Mouse (Mus musculus) embryonic facial prominence, embryonic 14.5 days (tissue): ENCODE measurements around the gene Cd24a. TPM values are rescaled to one million over a fixed set of nuclear protein-coding genes. Genes with fewer than 3 reads are reported as not detected.

Experiments used
- ATAC-seq: fragments of 200-750 bp; cut with Nextera tagmentation; 2 replicates; pipeline ENCODE4 v1.8.0; 2017; ENCODE audit warnings: low read depth, moderate number of reproducible peaks, moderate TSS enrichment
- DNase-seq: peaks from one replicate; pipeline ENCODE4 v3.0.0-alpha.2; 2015; ENCODE audit warnings: low spot score
- H3K27ac ChIP-seq: fragments of 300-500 bp; sonication (generic); replicated peaks from 2 replicates; pipeline ENCODE4 v1.5.1; 2014; ENCODE audit warnings: low read depth, mild to moderate bottlenecking, low read length, moderate library complexity
- H3K27me3 ChIP-seq: fragments of 300-500 bp; sonication (generic); replicated peaks from 2 replicates; pipeline ENCODE4 v1.6.1; 2014; ENCODE audit warnings: low read length; ENCODE audit not compliant: control insufficient read depth, insufficient read depth
- H3K36me3 ChIP-seq: fragments of 300-500 bp; sonication (generic); 2 replicates; pipeline ENCODE4 v1.6.1; 2014; ENCODE audit warnings: low read length, mixed read lengths; ENCODE audit not compliant: control insufficient read depth, insufficient read depth
- H3K4me1 ChIP-seq: fragments of 300-500 bp; sonication (generic); 2 replicates; pipeline ENCODE4 v1.6.1; 2014; ENCODE audit warnings: antibody characterized with exemption, low read length; ENCODE audit not compliant: control insufficient read depth, insufficient read depth
- H3K4me2 ChIP-seq: fragments of 300-500 bp; sonication (generic); 2 replicates; pipeline ENCODE4 v1.6.1; 2014; ENCODE audit warnings: low read depth, mild to moderate bottlenecking, low read length, moderate library complexity, mixed read lengths
- H3K4me3 ChIP-seq: fragments of 300-500 bp; sonication (generic); 2 replicates; pipeline ENCODE4 v1.5.1; 2014; ENCODE audit warnings: low read depth, mild to moderate bottlenecking, low read length
- H3K9ac ChIP-seq: fragments of 300-500 bp; sonication (generic); 2 replicates; pipeline ENCODE4 v1.6.1; 2014; ENCODE audit warnings: low read depth, mild to moderate bottlenecking, low read length, moderate library complexity, mixed read lengths
- H3K9me3 ChIP-seq: fragments of 300-500 bp; sonication (generic); 2 replicates; pipeline ENCODE4 v1.6.1; 2016; ENCODE audit warnings: low read length; ENCODE audit not compliant: control insufficient read depth
- WGBS: fragments of 180-500 bp; shearing (Covaris S2); extraction: QIAGEN DNeasy Blood & Tissue Kit; methylation state at CpG from one replicate; pipeline ENCODE4 v1.1.7; 2014; 5-methylcytosine and 5-hydroxymethylcytosine counted together
- polyA plus RNA-seq: library from polyadenylated mRNA; unstranded; fragments of >200 nt; fragmentation: Nextera tagmentation; extraction: Ambion mirVana; gene quantifications from 2 replicates; pipeline ENCODE4 v1.2.1, GENCODE M21; 2014

The Cd24a gene
- polyA plus RNA-seq = 194 and 214 TPM in 2 replicates

DNA sequence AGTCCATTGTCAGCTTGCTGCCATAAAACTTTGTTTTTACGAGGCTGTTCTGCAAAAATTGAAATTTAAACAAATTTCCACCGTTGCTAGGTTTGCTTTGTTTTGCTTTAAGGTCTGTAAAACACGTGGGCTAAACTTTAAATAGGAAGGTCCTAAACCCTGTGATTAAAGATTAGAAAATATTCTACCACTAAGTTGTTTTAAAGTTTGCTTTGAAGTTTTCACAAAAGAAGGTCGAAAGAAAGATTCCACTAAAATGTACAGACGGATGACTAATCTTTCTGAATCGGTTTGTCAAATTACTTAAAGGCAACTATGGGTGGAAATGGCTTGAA is at the start of gene Cd24a:
Gene Cd24a, plus strand, starts transcription at position 288 of the 335 bp plus-strand sequence.
- Histone ChIP-seq H3K9me3 (no peaks in the 10 kb centered on the region), H3K9ac (peak within 1 kb of the TSS; percentile 79), H3K27ac (peak within 1 kb of the TSS; percentile 96), H3K4me2 (peak within 1 kb of the TSS; percentile 94), H3K27me3 (no peaks in the 10 kb centered on the region), H3K4me3 (peak within 1 kb of the TSS; percentile 58), H3K36me3 (peaks cover 6% of the 10 kb centered on the region; the same call in 1 of the 2 replicates), H3K4me1 (no peaks in the 10 kb centered on the region)
- DNase-seq (no peak), ATAC-seq (no peak)
- 2% methylated on average over 6 of the region's 6 CpGs for WGBS

DNA sequence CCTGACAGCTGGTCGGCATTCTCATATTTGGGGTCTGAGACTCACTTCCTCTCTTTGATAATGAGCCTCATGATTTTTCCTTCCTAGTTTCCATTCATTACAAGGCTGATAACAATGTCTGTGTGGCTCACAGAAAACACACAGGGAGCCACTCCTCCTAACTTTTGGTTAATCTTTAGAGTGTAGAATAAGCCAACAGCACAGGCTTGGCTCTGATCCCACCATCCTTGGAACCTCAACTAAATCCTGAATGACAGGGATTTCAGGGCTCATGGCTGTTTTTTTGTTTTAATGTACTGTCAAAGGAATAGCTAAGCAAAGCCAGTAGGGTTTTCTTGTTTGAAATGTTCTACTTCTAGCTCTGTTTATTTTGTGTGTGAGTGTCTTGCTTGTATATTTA is 43.7 kb upstream of the Cd24a start:
- no peak overlapping the region for H3K4me2 ChIP-seq
- H3K27me3 ChIP-seq = no peaks in the 10 kb centered on the region
- no peaks in the 10 kb centered on the region for H3K9me3 ChIP-seq
- no peak for ATAC-seq
- H3K4me3 ChIP-seq = no peak overlapping the region
- H3K9ac ChIP-seq = no peak overlapping the region
- DNase-seq = no peak
- WGBS = 83% methylated on average over 1 of the region's 1 CpGs
- H3K4me1 ChIP-seq = peaks cover under 1% of the 10 kb centered on the region
- H3K27ac ChIP-seq = no peak overlapping the region
- H3K36me3 ChIP-seq = peaks cover 52% of the 10 kb centered on the region

GRCm38 (mm10) chr10:43537652-43538051 is 40.4 kb upstream of the Cd24a start:
- DNase-seq (no peak), ATAC-seq (no peak)
- H3K4me2 ChIP-seq = no peak overlapping the region
- no peaks in the 10 kb centered on the region for H3K9me3 ChIP-seq
- no peak overlapping the region for H3K4me3 ChIP-seq
- H3K27me3 ChIP-seq = no peaks in the 10 kb centered on the region
- WGBS = 94% methylated on average over 7 of the region's 7 CpGs
- H3K36me3 ChIP-seq = peaks cover 20% of the 10 kb centered on the region
- H3K4me1 ChIP-seq = peaks cover 7% of the 10 kb centered on the region
- H3K9ac ChIP-seq = no peak overlapping the region
- no peak overlapping the region for H3K27ac ChIP-seq

DNA sequence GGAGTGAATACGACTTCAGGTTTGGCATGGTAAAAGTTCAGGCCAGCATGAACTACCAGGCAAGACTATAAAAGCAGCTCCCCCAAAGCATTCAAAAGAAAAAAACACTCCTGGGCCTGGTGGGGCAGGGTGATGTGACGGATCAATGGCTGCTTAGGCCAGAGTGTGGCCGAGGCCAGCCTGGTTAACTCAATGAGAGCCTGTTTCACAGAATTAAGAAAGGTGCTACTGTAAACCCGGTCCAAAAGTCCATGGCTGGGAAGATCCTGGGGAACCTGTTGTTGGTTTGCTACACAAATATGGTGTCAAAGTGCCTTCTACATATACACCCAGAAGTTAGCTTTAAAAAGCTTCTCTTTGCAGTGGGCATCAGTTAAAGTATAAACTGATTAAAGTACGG is 39.3 kb upstream of the Cd24a start:
- Histone ChIP-seq H3K4me3 (no peak overlapping the region), H3K9ac (no peak overlapping the region)

DNA sequence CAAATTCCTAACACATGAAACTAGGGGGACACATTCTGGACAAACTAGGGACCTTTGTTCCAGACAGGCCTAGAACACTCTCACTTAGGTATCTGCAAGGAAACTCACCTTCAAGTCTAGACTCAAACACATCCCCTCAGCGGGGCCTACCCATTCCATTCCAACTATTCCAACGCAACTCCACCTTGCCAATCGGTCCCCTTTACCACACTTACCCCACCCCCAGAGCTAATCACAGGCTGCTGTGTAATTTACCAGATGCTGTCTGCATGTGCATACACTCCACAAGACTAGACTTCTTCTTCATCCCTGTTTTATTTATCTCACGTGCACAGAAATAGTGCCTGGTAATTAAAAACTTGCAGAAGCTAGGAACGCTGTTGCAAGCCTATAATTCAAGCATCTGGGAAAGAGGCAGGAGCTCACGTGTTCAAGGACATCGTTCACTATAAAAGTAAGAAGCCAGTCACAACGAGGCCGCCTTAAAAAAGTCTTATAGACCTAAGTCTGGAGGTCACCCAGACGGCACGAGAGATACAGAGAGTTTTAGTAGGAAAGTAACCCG is 38.3 kb upstream of the Cd24a start:
- Histone ChIP-seq H3K9me3 (no peaks in the 10 kb centered on the region), H3K4me1 (peaks cover 7% of the 10 kb centered on the region), H3K9ac (peak overlapping the region; percentile 83), H3K27me3 (no peaks in the 10 kb centered on the region), H3K36me3 (peaks cover 14% of the 10 kb centered on the region; the same call in 1 of the 2 replicates), H3K4me3 (peak overlapping the region; percentile 70), H3K4me2 (peak overlapping the region; percentile 78), H3K27ac (no peak overlapping the region)
- 14% methylated on average over 12 of the region's 12 CpGs for whole genome bisulfite sequencing
- DNase-seq (no peak), ATAC-seq (no peak)

More for the DNA sequence above, 39.3 kb upstream of the Cd24a start:
- ATAC-seq (no peak), DNase-seq (no peak)
- no peak overlapping the region for H3K4me2 ChIP-seq
- peaks cover 7% of the 10 kb centered on the region for H3K4me1 ChIP-seq
- H3K27ac ChIP-seq = no peak overlapping the region
- H3K9me3 ChIP-seq = no peaks in the 10 kb centered on the region
- WGBS = 91% methylated on average over 5 of the region's 5 CpGs
- peaks cover 14% of the 10 kb centered on the region; the same call in 1 of the 2 replicates for H3K36me3 ChIP-seq
- no peaks in the 10 kb centered on the region for H3K27me3 ChIP-seq

DNA sequence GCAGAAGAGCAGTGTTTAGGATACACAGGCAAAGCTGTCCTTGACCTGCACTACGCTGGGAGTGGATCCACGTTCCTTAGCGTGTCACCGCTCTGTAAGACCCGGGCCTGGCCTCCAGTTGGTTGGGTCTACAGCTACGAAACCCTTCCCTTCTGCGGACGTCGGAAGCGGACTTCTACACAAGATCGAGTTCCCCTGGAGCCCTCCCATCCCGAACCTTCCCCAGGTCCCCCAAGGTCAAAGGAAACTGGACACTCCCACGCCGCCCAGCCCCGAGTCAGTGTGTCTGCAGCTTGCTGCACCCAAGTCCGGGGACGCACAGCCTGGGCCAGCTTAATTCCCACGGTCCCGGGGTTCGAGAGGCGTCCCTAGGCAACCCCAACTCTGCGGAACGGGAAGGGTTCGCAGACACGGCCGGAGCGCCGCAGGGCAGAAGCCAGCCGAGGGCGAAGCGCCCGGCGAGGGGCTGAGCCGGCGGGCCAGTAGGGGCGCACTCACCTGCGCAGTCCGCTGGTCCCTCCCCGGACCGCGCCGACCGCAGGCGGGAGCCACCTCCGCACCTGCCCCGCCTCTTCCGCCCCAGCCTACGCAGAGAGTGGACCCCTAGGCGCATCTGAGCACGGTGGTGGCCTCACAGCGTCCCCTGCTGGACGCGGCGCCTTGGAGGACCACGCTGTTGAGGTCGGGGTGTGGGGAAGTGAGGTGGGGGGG is 37.5 kb upstream of the Cd24a start, which contains the start of gene 1700021F05Rik:
Gene 1700021F05Rik, minus strand, starts transcription at position 553 of the 711 bp plus-strand sequence.
- H3K4me1 ChIP-seq = peaks cover 7% of the 10 kb centered on the region
- ATAC-seq (peak; percentile 99), DNase-seq (peak; percentile 97)
- peaks cover 9% of the 10 kb centered on the region; the same call in 1 of the 2 replicates for H3K36me3 ChIP-seq
- H3K4me2 ChIP-seq = peak within 1 kb of the TSS; percentile 78
- H3K4me3 ChIP-seq = peak within 1 kb of the TSS; percentile 70
- peak within 1 kb of the TSS; percentile 83 for H3K9ac ChIP-seq
- H3K9me3 ChIP-seq = no peaks in the 10 kb centered on the region
- no peaks in the 10 kb centered on the region for H3K27me3 ChIP-seq
- WGBS = under 1% methylated on average over 30 of the region's 56 CpGs
- peak within 1 kb of the TSS; percentile 69 for H3K27ac ChIP-seq

DNA sequence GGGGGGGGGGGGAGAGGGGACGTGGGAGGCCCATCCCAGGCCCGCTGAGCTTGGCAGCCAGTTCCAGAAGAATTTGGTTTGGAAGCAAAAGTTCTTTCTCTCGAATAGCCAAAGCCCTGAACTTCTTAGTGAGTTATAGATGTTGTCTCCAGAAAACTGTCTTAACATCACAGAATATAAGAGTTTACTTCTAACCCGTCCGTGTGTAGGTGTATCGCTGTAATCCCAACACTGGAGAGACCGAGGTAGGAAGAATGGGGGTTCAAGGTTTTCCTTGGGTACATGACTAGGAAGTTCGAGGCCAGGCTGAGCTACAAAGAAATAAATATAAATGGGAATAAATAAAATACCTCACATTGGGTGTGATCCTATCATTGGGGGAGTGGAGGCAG is 36.9 kb upstream of the Cd24a start:
- no peaks in the 10 kb centered on the region for H3K9me3 ChIP-seq
- WGBS = 46% methylated on average over 7 of the region's 8 CpGs
- H3K9ac ChIP-seq = peak overlapping the region; percentile 43; the same call in 1 of the 2 replicates
- DNase-seq (no peak), ATAC-seq (no peak)
- peaks cover 7% of the 10 kb centered on the region for H3K4me1 ChIP-seq
- H3K27me3 ChIP-seq = no peaks in the 10 kb centered on the region
- H3K4me2 ChIP-seq = peak overlapping the region; percentile 42
- H3K4me3 ChIP-seq = peak overlapping the region; percentile 70
- peaks cover 3% of the 10 kb centered on the region; the same call in 1 of the 2 replicates for H3K36me3 ChIP-seq
- no peak overlapping the region for H3K27ac ChIP-seq

DNA sequence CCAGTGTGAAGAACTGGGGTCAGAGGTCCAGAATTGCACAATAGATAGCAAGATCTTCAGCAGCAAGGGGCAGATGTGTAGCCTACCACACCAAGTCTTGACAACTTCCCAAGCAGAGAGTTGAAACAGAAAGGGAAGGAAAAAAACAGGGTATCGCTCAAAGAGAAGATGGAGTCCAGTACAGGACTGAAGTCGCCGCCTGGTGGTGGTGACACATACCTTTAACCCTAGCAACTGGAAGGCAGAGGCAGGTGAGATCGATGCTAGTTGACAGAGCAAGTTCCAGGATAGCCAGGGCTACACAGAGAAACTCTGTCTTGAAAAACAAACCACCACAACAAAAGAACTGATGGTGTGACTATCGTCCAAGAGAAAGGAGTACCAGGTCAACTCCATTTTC is 28.7 kb upstream of the Cd24a start:
- 60% methylated on average over 5 of the region's 5 CpGs for WGBS
- Histone ChIP-seq H3K36me3 (no peaks in the 10 kb centered on the region), H3K4me3 (no peak overlapping the region), H3K27ac (no peak overlapping the region), H3K4me2 (no peak overlapping the region), H3K27me3 (no peaks in the 10 kb centered on the region), H3K9ac (no peak overlapping the region), H3K9me3 (no peaks in the 10 kb centered on the region), H3K4me1 (no peaks in the 10 kb centered on the region)
- no peak for ATAC-seq
- no peak for DNase-seq
